Mouse (Mus musculus) olfactory bulb, adult 2 months (tissue): ENCODE data around the gene Ndufc2. TPM values are rescaled to one million over a fixed set of nuclear protein-coding genes. Genes with fewer than 3 reads are reported as not detected.
"Not testable (repeated sequence)": the region's sequence is repeated elsewhere in the genome, so short reads cannot be mapped to it uniquely, and the experiment has no call there.

ENCODE experiments used
- H3K27ac ChIP-seq: fragments of 200-500 bp; 2 replicates; pipeline ENCODE4 v1.5.1; 2012; ENCODE audit warnings: low read depth, low read length; ENCODE audit not compliant: insufficient read depth
- H3K4me1 ChIP-seq: fragments of 200-500 bp; 2 replicates; pipeline ENCODE4 v1.6.1; 2012; ENCODE audit warnings: low read length; ENCODE audit not compliant: control insufficient read depth, insufficient read depth
- H3K4me3 ChIP-seq: fragments of 200-500 bp; 2 replicates; pipeline ENCODE4 v1.5.1; 2012; ENCODE audit warnings: mild to moderate bottlenecking, low read depth, low read length, moderate library complexity; ENCODE audit not compliant: insufficient read depth
- CTCF ChIP-seq: fragments of 200-500 bp; IDR thresholded peaks from 2 replicates; pipeline ENCODE4 v1.5.1; 2012; ENCODE audit warnings: low read depth, mild to moderate bottlenecking, low read length, moderate library complexity; ENCODE audit not compliant: insufficient read depth
- POLR2A ChIP-seq: fragments of 200-500 bp; IDR thresholded peaks from 2 replicates; pipeline ENCODE4 v1.6.1; 2012; ENCODE audit warnings: mild to moderate bottlenecking, low read depth, low read length, moderate library complexity; ENCODE audit not compliant: insufficient read depth
- WGBS: fragments of 180-500 bp; shearing (Covaris S2); methylation state at CpG from one replicate; pipeline ENCODE4 v1.1.7; 2018; 5-methylcytosine and 5-hydroxymethylcytosine counted together
- polyA plus RNA-seq: library from polyadenylated mRNA; stranded (reverse); fragments of >200 nt; gene quantifications from 2 replicates; pipeline ENCODE4 v1.2.4, GENCODE M21; 2012; ENCODE audit warnings: low replicate concordance; ENCODE audit not compliant: missing spikeins, insufficient read depth, insufficient read length

Gene Ndufc2
- polyA plus RNA-seq, 1 experiment: not detected

DNA sequence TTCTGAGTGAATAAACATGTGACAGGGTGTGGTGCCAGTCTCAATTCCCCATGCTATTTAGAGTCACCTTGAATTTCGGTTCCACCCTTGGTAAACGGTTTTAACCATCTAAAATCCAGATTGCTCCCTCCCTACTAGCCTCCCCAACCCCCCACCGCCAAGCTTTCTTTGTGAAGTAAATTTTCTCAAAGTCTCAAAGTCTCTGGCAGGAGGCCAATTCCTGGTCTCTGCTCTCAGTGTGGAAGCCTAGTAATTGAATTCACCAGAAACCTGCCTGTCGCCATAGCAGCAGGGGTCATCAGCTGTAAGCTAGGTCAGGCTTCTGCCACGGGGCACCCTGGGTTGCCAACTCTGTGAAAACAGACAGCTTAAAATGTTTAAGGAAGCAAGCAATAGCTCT, 29.9 kb downstream of the Ndufc2 start:
- no peak for TF ChIP-seq POLR2A
- Histone ChIP-seq H3K4me1 (peaks cover 10% of the 10 kb centered on the region), H3K4me3 (no peak overlapping the region), H3K27ac (no peak overlapping the region)
- WGBS: 4% methylated on average over 5 of the region's 5 CpGs

DNA sequence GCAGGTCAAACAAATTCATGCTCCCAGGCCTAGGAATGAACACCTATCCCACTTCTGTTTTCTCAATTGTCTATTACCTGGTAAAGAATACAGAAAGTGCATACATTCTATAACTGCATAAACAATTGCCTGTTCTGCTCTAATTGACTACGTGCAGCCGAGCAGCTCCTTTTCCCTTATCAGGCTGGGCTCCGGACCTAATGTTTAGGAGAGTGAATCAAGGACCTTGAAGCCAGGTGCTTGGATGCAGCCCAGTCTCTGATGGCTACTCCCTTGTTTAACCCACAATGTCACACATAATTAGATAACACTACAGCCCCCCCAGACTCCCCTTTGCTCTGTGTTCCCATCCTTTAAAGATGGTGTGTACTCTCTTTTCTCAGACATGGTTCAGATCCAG, 33.7 kb downstream of the Ndufc2 start:
- not testable (repeated sequence) for H3K27ac ChIP-seq, H3K4me3 ChIP-seq, H3K4me1 ChIP-seq
- WGBS: 84% methylated on average over 3 of the region's 3 CpGs

DNA sequence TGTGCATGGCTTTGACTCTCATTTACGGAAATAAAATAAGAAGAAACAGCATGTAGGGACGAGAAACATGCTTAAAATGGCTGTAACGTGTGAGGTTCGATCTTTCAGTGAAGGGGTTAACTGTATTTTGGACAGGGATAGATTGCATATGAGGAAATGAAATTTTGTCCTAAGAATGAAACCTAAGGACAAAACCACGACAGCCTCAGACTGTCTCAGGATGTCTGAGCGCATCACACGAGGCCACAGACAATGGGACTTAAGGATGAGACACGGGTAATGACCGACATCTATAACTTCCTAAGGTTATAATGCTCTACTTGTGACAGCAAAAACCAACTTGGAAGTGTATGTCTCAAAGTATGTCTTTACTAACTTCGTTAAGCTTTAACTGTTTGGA, 34.7 kb downstream of the Ndufc2 start:
- TF ChIP-seq POLR2A (no peak), CTCF (no peak)
- H3K4me1 ChIP-seq: peaks cover 2% of the 10 kb centered on the region
- 90% methylated on average over 10 of the region's 10 CpGs for WGBS
- H3K27ac ChIP-seq: no peak overlapping the region
- no peak overlapping the region for H3K4me3 ChIP-seq

DNA sequence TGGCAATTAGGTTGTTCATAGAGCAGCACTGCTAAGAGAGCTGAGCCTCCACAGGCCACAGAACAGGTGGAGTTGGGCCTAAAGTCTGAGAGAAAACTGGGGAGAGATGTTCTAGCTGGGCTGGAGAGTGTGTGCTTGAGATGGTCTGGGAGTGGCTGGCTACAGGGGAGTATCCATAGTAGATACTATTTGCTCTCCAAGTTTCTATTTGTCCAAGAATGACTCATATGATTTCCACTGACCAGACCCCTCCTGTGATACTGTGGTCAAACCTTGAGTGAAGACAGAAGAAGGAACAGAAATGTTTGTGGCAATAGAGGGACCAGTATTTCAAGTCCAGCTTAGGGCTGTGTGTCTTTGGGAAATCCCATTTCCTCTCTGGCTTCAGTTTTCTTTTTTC, 39.2 kb downstream of the Ndufc2 start:
- no peak overlapping the region for H3K27ac ChIP-seq
- H3K4me1 ChIP-seq: no peaks in the 10 kb centered on the region
- no peak overlapping the region for H3K4me3 ChIP-seq
- TF ChIP-seq CTCF: no peak
- TF ChIP-seq POLR2A: no peak

DNA sequence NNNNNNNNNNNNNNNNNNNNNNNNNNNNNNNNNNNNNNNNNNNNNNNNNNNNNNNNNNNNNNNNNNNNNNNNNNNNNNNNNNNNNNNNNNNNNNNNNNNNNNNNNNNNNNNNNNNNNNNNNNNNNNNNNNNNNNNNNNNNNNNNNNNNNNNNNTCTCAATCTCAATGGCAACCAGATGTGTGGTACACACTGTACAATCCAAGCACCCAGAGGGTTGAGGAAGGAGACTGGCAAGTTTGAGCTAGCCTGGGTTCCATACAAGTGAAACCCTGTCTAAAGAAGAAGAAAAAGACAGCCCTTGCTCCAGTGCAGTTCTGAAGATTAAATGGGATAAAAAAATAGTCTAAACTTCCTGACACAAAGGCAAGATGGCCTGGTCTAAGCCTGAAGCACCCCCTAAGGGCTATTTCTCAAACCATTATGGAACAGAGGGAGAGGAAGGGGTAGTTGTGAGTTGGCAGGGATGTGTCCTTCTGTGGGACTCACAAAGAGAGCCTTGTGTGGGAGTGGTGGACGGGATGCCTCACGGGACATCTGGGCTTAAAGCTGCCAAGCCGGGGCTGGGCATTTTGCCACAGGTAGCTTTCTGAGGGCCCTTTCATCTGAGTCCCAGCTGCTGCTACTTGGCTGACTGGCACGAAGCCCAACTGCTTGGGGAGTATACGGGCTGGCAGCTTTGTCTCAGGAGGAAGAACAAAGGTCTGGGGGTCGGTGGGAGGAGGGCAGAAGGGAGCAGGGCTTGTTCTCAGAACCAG, 46.5 kb downstream of the Ndufc2 start:
- H3K27ac ChIP-seq: peak overlapping the region; percentile 67
- TF ChIP-seq POLR2A (no peak), CTCF (no peak)
- peaks cover 7% of the 10 kb centered on the region; the same call in 1 of the 2 replicates for H3K4me1 ChIP-seq
- no peak overlapping the region for H3K4me3 ChIP-seq
- 29% methylated on average over 6 of the region's 6 CpGs for WGBS

DNA sequence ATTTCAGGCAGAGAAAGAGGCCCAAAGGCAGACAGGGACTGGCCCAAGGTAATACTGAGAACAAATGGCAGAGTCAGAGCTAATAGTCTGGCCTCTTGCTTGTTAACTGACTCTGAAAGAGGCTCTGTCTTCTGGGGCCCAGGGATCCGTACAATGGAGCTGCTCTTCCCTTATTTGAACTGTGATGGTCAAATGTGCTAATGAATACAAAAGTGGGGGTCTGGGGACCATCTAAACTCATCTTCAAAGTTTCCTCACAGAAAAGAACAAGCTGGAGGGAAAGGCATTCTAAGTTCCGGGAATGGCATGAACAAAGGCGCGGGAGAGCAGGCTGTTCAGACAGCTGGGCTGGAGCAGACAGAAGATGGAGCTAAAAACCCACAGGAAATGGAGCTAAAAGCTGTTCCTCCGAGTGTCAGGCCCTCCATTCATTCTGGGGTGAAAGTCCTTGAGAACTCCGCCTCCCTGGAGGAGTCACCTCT, 47.3 kb downstream of the Ndufc2 start:
- H3K27ac ChIP-seq: peak overlapping the region; percentile 71
- WGBS: 37% methylated on average over 6 of the region's 6 CpGs
- TF ChIP-seq CTCF (no peak), POLR2A (no peak)
- no peak overlapping the region for H3K4me3 ChIP-seq
- H3K4me1 ChIP-seq: peaks cover 7% of the 10 kb centered on the region; the same call in 1 of the 2 replicates

DNA sequence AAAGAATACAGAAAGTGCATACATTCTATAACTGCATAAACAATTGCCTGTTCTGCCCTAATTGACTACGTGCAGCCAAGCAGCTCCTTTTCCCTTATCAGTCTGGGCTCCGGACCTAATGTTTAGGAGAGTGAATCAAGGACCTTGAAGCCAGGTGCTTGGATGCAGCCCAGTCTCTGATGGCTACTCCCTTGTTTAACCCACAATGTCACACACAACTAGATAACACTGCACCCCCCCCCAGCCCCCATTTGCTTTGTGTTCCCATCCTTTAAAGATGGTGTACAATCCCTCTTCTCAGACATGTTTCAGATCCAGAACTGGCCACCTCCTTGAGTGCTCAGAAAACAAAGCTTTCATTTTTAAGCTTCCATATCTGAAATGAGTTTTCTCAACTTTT, 51.2 kb downstream of the Ndufc2 start, which contains the start of gene Kctd14:
Gene Kctd14 (plus strand): TSS at position 301 of the 400 bp plus-strand sequence.
- H3K27ac ChIP-seq: not testable (repeated sequence)
- H3K4me1 ChIP-seq: peaks cover 16% of the 10 kb centered on the region
- 84% methylated on average over 2 of the region's 2 CpGs for WGBS

DNA sequence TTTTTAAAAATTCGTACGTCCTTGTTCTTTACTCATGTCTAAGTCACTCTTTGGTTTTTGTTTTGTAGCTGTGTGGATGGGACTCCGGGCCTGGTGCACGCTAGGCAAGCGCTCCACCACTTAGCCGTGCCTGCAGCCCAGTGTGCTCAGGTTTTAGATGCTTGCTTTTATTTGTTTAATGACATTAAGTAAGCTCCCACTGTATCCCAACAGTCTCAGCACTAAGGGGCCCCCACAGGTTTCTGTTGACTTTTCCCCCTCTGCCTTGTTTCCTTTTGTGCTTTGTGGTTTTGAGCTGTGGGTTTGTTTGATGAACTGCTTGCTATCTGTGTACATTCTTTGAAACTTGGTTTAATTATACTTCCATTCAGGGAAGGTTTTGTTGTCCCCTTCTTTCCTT, 52.4 kb downstream of the Ndufc2 start:
- TF ChIP-seq CTCF (no peak), POLR2A (no peak)
- 88% methylated on average over 6 of the region's 6 CpGs for WGBS
- H3K4me3 ChIP-seq: no peak overlapping the region
- no peak overlapping the region for H3K27ac ChIP-seq
- peaks cover 12% of the 10 kb centered on the region for H3K4me1 ChIP-seq

More for the DNA sequence above, 51.2 kb downstream of the Ndufc2 start, which contains the start of gene Kctd14:
- not testable (repeated sequence) for H3K4me3 ChIP-seq

DNA sequence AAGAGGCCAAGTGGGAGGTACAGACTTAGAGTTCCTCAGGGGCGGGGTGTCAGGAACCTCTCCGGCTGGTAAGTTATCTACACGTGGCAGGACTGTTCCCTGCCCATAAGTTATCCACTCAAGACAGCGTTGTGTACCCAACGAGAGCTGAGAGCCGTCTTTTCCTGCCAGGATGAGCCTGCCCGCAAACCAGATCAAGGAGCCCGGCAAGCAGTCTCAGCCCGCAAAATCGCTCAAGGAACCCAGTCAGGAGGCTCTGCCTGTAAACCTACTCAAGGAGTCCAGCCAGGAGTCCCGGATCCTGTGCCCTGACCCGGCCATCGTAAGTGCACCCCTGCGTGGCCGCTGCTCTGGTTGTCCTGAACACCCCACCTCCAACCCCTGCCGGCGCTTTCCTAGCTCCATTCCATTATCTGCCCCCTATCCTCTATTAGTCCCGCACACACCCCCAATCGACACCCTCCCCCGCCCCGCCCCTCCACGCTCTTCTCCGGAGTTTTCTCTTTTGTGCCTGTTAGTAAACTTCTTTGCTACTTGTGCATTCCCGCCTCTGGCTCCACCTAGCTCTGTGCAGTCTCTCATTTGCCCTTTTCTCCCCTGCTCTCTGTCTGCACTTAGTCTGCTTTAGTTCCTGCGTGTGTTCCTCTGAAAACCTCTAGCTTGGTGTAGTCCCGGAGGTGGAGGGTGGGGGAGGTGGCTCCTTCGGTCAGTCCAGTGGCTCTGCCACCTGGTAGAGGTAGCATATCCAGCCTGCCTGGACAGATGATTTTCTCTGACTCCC, 53.5 kb downstream of the Ndufc2 start:
- H3K27ac ChIP-seq: peak overlapping the region; percentile 54; the same call in 1 of the 2 replicates
- peaks cover 9% of the 10 kb centered on the region for H3K4me1 ChIP-seq
- H3K4me3 ChIP-seq: peak overlapping the region; percentile 24
- TF ChIP-seq CTCF: no peak
- no peak for TF ChIP-seq POLR2A
- 7% methylated on average over 27 of the region's 27 CpGs for WGBS
